In the genomic region with DNA sequence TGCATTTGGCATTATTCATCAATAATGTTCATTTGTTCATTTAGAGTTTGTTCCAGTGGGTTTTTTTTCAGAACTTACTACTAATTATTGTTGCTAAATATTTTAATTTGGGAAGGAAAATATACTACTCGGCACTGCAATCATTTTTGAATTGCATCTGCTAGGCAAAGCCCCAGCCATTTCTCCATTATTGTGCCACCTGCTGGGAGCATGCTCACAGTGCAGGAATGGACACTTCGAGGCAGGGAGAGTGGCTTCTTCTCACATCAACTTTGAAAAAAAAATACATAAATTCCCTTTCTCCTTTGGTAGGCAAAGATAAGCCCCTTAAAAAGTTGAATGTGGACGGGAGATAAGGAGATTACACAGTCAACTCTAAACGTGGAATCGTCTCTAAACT, we compare ENCODE assay signal across 8 mouse cellular contexts.
DNase-seq lines count a peak whose midpoint lies in the region; ATAC-seq and TF ChIP-seq lines count a peak whose summit lies in the region.

No protein-coding gene starts in this region.

- no peaks in the 10 kb centered on the region for H3K4me1 ChIP-seq in liver, postnatal 0 days (ENCODE audit: insufficient read depth)

- no peaks in the 10 kb centered on the region for H3K27me3 ChIP-seq in liver, postnatal 0 days (ENCODE audit: insufficient read depth, low read length)

- no peak overlapping the region for H3K27ac ChIP-seq in liver, postnatal 0 days (ENCODE audit: low read depth)

- H3K4me3 ChIP-seq in liver, postnatal 0 days (ENCODE audit: low read depth, low read length), result no peak overlapping the region

- intact Hi-C loops in left cerebral cortex, postnatal 25 days (cut with DNase I), result no loop called here

- no peak overlapping the region for H3K4me2 ChIP-seq in liver, postnatal 0 days (ENCODE audit: low read depth, low read length)

- H3K36me3 ChIP-seq in liver, postnatal 0 days (replicated peaks; ENCODE audit: insufficient read depth, low read length), result no peaks in the 10 kb centered on the region

- peak; percentile 62 to 72 for DNase-seq in cerebellum, postnatal 14 days
- no peak for DNase-seq in cerebellum, adult 9-11 months
- DNase-seq in liver, postnatal 0 days, result no peak
- DNase-seq in liver, result no peak
- DNase-seq in left cerebral cortex, postnatal 25 days (ENCODE audit: low spot score in 2 of 2), result peak; percentile 47 to 59
- DNase-seq in thymus, postnatal 4 days, result no peak

- no peak for ATAC-seq in liver, postnatal 0 days
- ATAC-seq in common myeloid progenitor, adult 5-6 weeks (replicated peaks; ENCODE audit: low read depth, poor library complexity, severe bottlenecking), result peak; percentile 56
- no peak for ATAC-seq in erythroblast, adult 5-6 weeks (replicated peaks; ENCODE audit: low FRiP score, poor library complexity, severe bottlenecking)

- 43% methylated on average over 5 of the region's 5 CpGs for WGBS in liver, postnatal 0 days (ENCODE audit: insufficient replicate concordance)

- peak; percentile 35 for TF ChIP-seq CTCF in liver, postnatal 0 days (IDR thresholded peaks at IDR 0.05; ENCODE audit: low read depth)

- no peak overlapping the region for H3K9ac ChIP-seq in liver, postnatal 0 days (replicated peaks)

- no peak for TF ChIP-seq EP300 in liver, postnatal 0 days (IDR thresholded peaks at IDR 0.05; ENCODE audit: low read depth)

- no peaks in the 10 kb centered on the region for H3K9me3 ChIP-seq in liver, postnatal 0 days (ENCODE audit: low read length)

Comparison
In these comparisons a context has a peak if more than half of its experiments do, and no peak if none do; other contexts are left out.
1. DNase-seq: peak in cerebellum, postnatal 14 days (2 of 2) and left cerebral cortex, postnatal 25 days (2 of 2); none in cerebellum, adult 9-11 months (single experiment), liver, postnatal 0 days (single experiment), liver (single experiment) and thymus, postnatal 4 days (single experiment).